Mouse (Mus musculus) small intestine, adult 2 months (tissue): Measurements from ENCODE around the gene Ppm1l.

Experiments used
- CTCF ChIP-seq: fragments of 200-500 bp; IDR thresholded peaks from 2 replicates; pipeline ENCODE4 v1.5.1; 2012; ENCODE audit warnings: low read depth, mild to moderate bottlenecking, control low read depth, inconsistent platforms, low read length, moderate library complexity, mixed read lengths; ENCODE audit not compliant: insufficient replicate concordance, insufficient read length; ENCODE audit errors: extremely low read depth
- POLR2A ChIP-seq: fragments of 200-500 bp; IDR thresholded peaks from 2 replicates; pipeline ENCODE4 v1.6.1; 2012; ENCODE audit warnings: low read depth, mild to moderate bottlenecking, control low read depth, inconsistent platforms, low read length, moderate library complexity

DNA sequence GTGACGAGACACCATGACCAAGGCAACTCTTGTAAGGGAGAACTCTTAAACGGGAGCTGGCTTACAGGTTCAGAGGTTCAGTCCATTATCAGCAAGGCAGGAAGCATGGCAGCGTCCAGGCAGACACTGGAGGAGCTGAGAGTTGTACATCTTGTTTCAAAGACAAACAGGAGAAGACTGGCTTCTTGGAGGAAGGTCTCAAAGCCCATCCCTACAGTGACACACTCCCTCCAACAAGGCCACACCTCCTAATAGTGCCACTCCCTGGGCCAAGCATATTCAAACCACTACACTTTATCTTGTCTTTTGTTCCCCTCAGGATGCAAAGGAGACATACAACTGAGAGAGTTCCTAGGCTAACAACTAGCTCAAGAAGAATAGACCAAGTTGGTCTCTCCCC, 279.5 kb downstream of the Ppm1l start:
- TF ChIP-seq POLR2A (no peak), CTCF (no peak)
